ENCODE assay signal across 9 mouse cellular contexts in genomic region chr9:48646781-48647647, GRCm38 (mm10). TPM values are rescaled to one million over a fixed set of nuclear protein-coding genes. Genes with fewer than 3 reads are reported as not detected.
DNase-seq lines count a peak whose midpoint lies in the region; ATAC-seq lines count a peak whose summit lies in the region.
"Had no signal": no experiment of that assay in that cellular context is flagged by ENCODE, and none has a peak within 500 bp of the region (broad histone marks: within the 10 kb centered on the region; RNA-seq: fewer than 3 reads in every experiment).

No protein-coding gene starts in this region.

- H3K4me3 ChIP-seq in midbrain, embryonic 11.5 days (ENCODE audit: low read depth, low read length): no peak overlapping the region
- H3K4me3 ChIP-seq in midbrain, embryonic 15.5 days: no peak overlapping the region
- H3K4me3 ChIP-seq: embryonic facial prominence, embryonic 15.5 days had no signal

- no peaks in the 10 kb centered on the region for H3K27me3 ChIP-seq in midbrain, embryonic 11.5 days (ENCODE audit: control insufficient read depth, insufficient read depth, low read length)
- H3K27me3 ChIP-seq in midbrain, embryonic 15.5 days (replicated peaks): no peaks in the 10 kb centered on the region

- DNase-seq in heart, adult 9 months (ENCODE audit: low spot score in 2 of 2): peak; percentile 33 to 50
- DNase-seq in heart, postnatal 4 days: no peak
- peak; percentile 88 for DNase-seq in midbrain, embryonic 11.5 days (ENCODE audit: low spot score, missing footprints)
- DNase-seq in layer of hippocampus, adult 9-11 months: peak; percentile 5
- DNase-seq in lung, postnatal 25 days (ENCODE audit: low spot score): peak; percentile 62
- no peak for DNase-seq in right cerebral cortex, postnatal 14 days

- 36% methylated on average over 16 of the region's 16 CpGs for WGBS in midbrain, embryonic 11.5 days
- 42% methylated on average over 16 of the region's 16 CpGs for WGBS in midbrain, embryonic 15.5 days

- H3K27ac ChIP-seq in midbrain, embryonic 11.5 days (ENCODE audit: low read depth, low read length): no peak overlapping the region
- no peak overlapping the region for H3K27ac ChIP-seq in midbrain, embryonic 15.5 days
- H3K27ac ChIP-seq: embryonic facial prominence, embryonic 15.5 days; kidney, postnatal 0 days had no signal

- no peaks in the 10 kb centered on the region for H3K36me3 ChIP-seq in midbrain, embryonic 11.5 days (ENCODE audit: control insufficient read depth, insufficient read depth, low read length)
- H3K36me3 ChIP-seq in midbrain, embryonic 15.5 days (replicated peaks): no peaks in the 10 kb centered on the region
- H3K36me3 ChIP-seq: embryonic facial prominence, embryonic 15.5 days had no signal

- no peaks in the 10 kb centered on the region; the same call in 1 of the 2 replicates for H3K9me3 ChIP-seq in midbrain, embryonic 11.5 days (ENCODE audit: control insufficient read depth, low read length)
- H3K9me3 ChIP-seq in midbrain, embryonic 15.5 days: no peaks in the 10 kb centered on the region
- H3K9me3 ChIP-seq: embryonic facial prominence, embryonic 15.5 days had no signal

- ATAC-seq in midbrain, embryonic 11.5 days (ENCODE audit: low FRiP score): no peak
- ATAC-seq in midbrain, embryonic 15.5 days (replicated peaks): no peak

- peak overlapping the region; percentile 12 for H3K9ac ChIP-seq in midbrain, embryonic 11.5 days (ENCODE audit: low read length)
- H3K9ac ChIP-seq in midbrain, embryonic 15.5 days: no peak overlapping the region
- H3K9ac ChIP-seq: embryonic facial prominence, embryonic 15.5 days had no signal

- H3K4me2 ChIP-seq in midbrain, embryonic 11.5 days: no peak overlapping the region
- H3K4me2 ChIP-seq in midbrain, embryonic 15.5 days: no peak overlapping the region
- H3K4me2 ChIP-seq: embryonic facial prominence, embryonic 15.5 days had no signal

- H3K4me1 ChIP-seq in midbrain, embryonic 11.5 days (ENCODE audit: control insufficient read depth, insufficient read depth, low read length): peaks cover 52% of the 10 kb centered on the region
- peaks cover 32% of the 10 kb centered on the region for H3K4me1 ChIP-seq in midbrain, embryonic 15.5 days

RNA-seq across cellular contexts. Expression of gene Nnmt, which starts 42.1 kb away (rescaled TPM):
- total RNA-seq in heart, postnatal 4 days (2021): 10 to 100 TPM; 10.3 to 13.6 TPM
- polyA plus RNA-seq in midbrain, embryonic 11.5 days (2014; fragmentation: Nextera tagmentation; extraction: Ambion mirVana): 0.94 and 1.2 TPM in 2 replicates
- polyA plus RNA-seq in midbrain, embryonic 15.5 days (2015; fragmentation: Nextera tagmentation; extraction: Ambion mirVana): 1.4 and 2.4 TPM in 2 replicates

Comparison
In these comparisons a context has a peak if more than half of its experiments do, and no peak if none do; other contexts are left out.
1. DNase-seq: peak in heart, adult 9 months (2 of 2), midbrain, embryonic 11.5 days (single experiment), layer of hippocampus, adult 9-11 months (single experiment) and lung, postnatal 25 days (single experiment); none in heart, postnatal 4 days (single experiment) and right cerebral cortex, postnatal 14 days (single experiment).